Mouse (Mus musculus): ENCODE data around the gene Kat7.

Gene Kat7

GRCm38 (mm10) chr11:95310007-95310647 is at the start of gene Kat7:
Gene Kat7, minus strand, starts transcription at chr11:95310246.
- DNase-seq (ENCODE audit: low read depth, low spot score) = peak; percentile 100

GRCm38 (mm10) chr11:95358263-95358662 is 48.2 kb upstream of the Kat7 start:
- no peak for DNase-seq (ENCODE audit: low read depth, low spot score)

- DNase-seq (ENCODE audit: low read depth, low spot score) = no peak
These were observed 46.6 kb upstream of the Kat7 start for GRCm38 (mm10) chr11:95356469-95357273.

- no peak for DNase-seq (ENCODE audit: low read depth, low spot score)
These were observed 46.0 kb upstream of the Kat7 start for GRCm38 (mm10) chr11:95356039-95356438.

GRCm38 (mm10) chr11:95355661-95356011 is 45.6 kb upstream of the Kat7 start:
- DNase-seq (ENCODE audit: low read depth, low spot score) = no peak

- no peak for DNase-seq (ENCODE audit: low read depth, low spot score)
These were observed 45.1 kb upstream of the Kat7 start for GRCm38 (mm10) chr11:95354945-95355660.

- DNase-seq (ENCODE audit: low read depth, low spot score) = peak; percentile 17
These were observed 44.3 kb upstream of the Kat7 start for GRCm38 (mm10) chr11:95354228-95354944.

GRCm38 (mm10) chr11:95353226-95353625 is 43.2 kb upstream of the Kat7 start:
- no peak for DNase-seq (ENCODE audit: low read depth, low spot score)

GRCm38 (mm10) chr11:95352686-95353085 is 42.6 kb upstream of the Kat7 start:
- no peak for DNase-seq (ENCODE audit: low read depth, low spot score)

GRCm38 (mm10) chr11:95350960-95351359 is 40.9 kb upstream of the Kat7 start:
- DNase-seq (ENCODE audit: low read depth, low spot score) = no peak

GRCm38 (mm10) chr11:95350289-95350688 is 40.2 kb upstream of the Kat7 start:
- DNase-seq (ENCODE audit: low read depth, low spot score) = no peak

GRCm38 (mm10) chr11:95344181-95344580 is 34.1 kb upstream of the Kat7 start:
- DNase-seq (ENCODE audit: low read depth, low spot score) = no peak

- no peak for DNase-seq (ENCODE audit: low read depth, low spot score)
These were observed 33.1 kb upstream of the Kat7 start for GRCm38 (mm10) chr11:95343180-95343579.

- DNase-seq (ENCODE audit: low read depth, low spot score) = no peak
These were observed 30.6 kb upstream of the Kat7 start for GRCm38 (mm10) chr11:95340664-95341063.

GRCm38 (mm10) chr11:95340259-95340658 is 30.2 kb upstream of the Kat7 start:
- no peak for DNase-seq (ENCODE audit: low read depth, low spot score)

- no peak for DNase-seq (ENCODE audit: low read depth, low spot score)
These were observed 29.5 kb upstream of the Kat7 start for GRCm38 (mm10) chr11:95339471-95340021.

- DNase-seq (ENCODE audit: low read depth, low spot score) = no peak
These were observed 27.8 kb upstream of the Kat7 start for GRCm38 (mm10) chr11:95337846-95338342.

GRCm38 (mm10) chr11:95337129-95337813 is 27.2 kb upstream of the Kat7 start:
- DNase-seq (ENCODE audit: low read depth, low spot score) = peak; percentile 83

- peak; percentile 99 for DNase-seq (ENCODE audit: low read depth, low spot score)
These were observed 26.6 kb upstream of the Kat7 start, which contains the start of gene Fam117a for GRCm38 (mm10) chr11:95336568-95337128. Gene Fam117a, plus strand, starts transcription at chr11:95337018.

GRCm38 (mm10) chr11:95334448-95335060 is 24.5 kb upstream of the Kat7 start:
- DNase-seq (ENCODE audit: low read depth, low spot score) = no peak

Data from ES-CJ7 (cell line).